Mouse (Mus musculus) kidney, adult 2 months (tissue): ENCODE measurements around the gene Spata9. TPM values are rescaled to one million over a fixed set of nuclear protein-coding genes. Genes with fewer than 3 reads are reported as not detected.
A peak's percentile ranks its signal among the peaks of the same experiment; 100 is the strongest.

Source experiments
- DNase-seq: peaks from one replicate; pipeline ENCODE4 v3.0.0; 2021
- H3K27ac ChIP-seq: fragments of 200-500 bp; 2 replicates; pipeline ENCODE4 v1.5.1; 2012; ENCODE audit warnings: low read depth, low read length, control low read depth, inconsistent platforms; ENCODE audit not compliant: insufficient read depth
- H3K27me3 ChIP-seq: fragments of 200-500 bp; replicated peaks from 2 replicates; pipeline ENCODE4 v1.6.1; 2012; ENCODE audit warnings: mild to moderate bottlenecking, moderate library complexity, low read length, inconsistent platforms; ENCODE audit not compliant: control insufficient read depth, insufficient read depth
- H3K36me3 ChIP-seq: fragments of 200-500 bp; 2 replicates; pipeline ENCODE4 v1.6.1; 2012; ENCODE audit warnings: mild to moderate bottlenecking, moderate library complexity, low read length, inconsistent platforms; ENCODE audit not compliant: control insufficient read depth, insufficient read depth
- H3K4me1 ChIP-seq: fragments of 200-500 bp; 2 replicates; pipeline ENCODE4 v1.6.1; 2011; ENCODE audit warnings: low read length; ENCODE audit not compliant: control insufficient read depth, insufficient read depth
- H3K4me3 ChIP-seq: fragments of 200-500 bp; 2 replicates; pipeline ENCODE4 v1.5.1; 2011; ENCODE audit warnings: mild to moderate bottlenecking, low read depth, low read length, control low read depth; ENCODE audit not compliant: insufficient read depth
- CTCF ChIP-seq: fragments of 200-500 bp; conservative IDR thresholded peaks from 2 replicates; pipeline ENCODE4 v1.5.1; 2011; ENCODE audit warnings: low read depth, mild to moderate bottlenecking, control low read depth, low read length, moderate library complexity, mixed read lengths; ENCODE audit not compliant: insufficient read depth, insufficient read length
- POLR2A ChIP-seq: fragments of 200-500 bp; IDR thresholded peaks from one replicate; pipeline ENCODE4 v1.6.1; 2011; ENCODE audit warnings: low read depth, low read length, control low read depth
- WGBS: fragments of 180-500 bp; shearing (Covaris S2); methylation state at CpG from one replicate; pipeline ENCODE4 v1.1.7; 2018; 5-methylcytosine and 5-hydroxymethylcytosine counted together
- polyA plus RNA-seq: library from polyadenylated mRNA; depleted of rRNA; stranded (reverse); fragments of >200 nt; gene quantifications from 2 replicates; pipeline ENCODE4 v1.2.3, GENCODE M21; 2012

The Spata9 gene
- polyA plus RNA-seq, 1 experiment: not detected

- Histone ChIP-seq H3K27me3 (no peaks in the 10 kb centered on the region), H3K27ac (no peak overlapping the region), H3K4me3 (no peak overlapping the region), H3K4me1 (no peaks in the 10 kb centered on the region; the same call in 1 of the 2 replicates), H3K36me3 (no peaks in the 10 kb centered on the region; the same call in 1 of the 2 replicates)
- peak; percentile 68 for DNase-seq
- TF ChIP-seq CTCF (no peak), POLR2A (no peak)
- 16% methylated on average over 9 of the region's 9 CpGs for WGBS
These were observed 25.4 kb downstream of the Spata9 start for GRCm38 (mm10) chr13:75992169-75993028.

- Histone ChIP-seq H3K4me3 (no peak overlapping the region), H3K27ac (no peak overlapping the region), H3K36me3 (no peaks in the 10 kb centered on the region; the same call in 1 of the 2 replicates), H3K4me1 (no peaks in the 10 kb centered on the region), H3K27me3 (no peaks in the 10 kb centered on the region)
- WGBS: 61% methylated on average over 3 of the region's 3 CpGs
- no peak for DNase-seq
- TF ChIP-seq POLR2A (no peak), CTCF (no peak)
These were observed 36.3 kb downstream of the Spata9 start for GRCm38 (mm10) chr13:76003272-76003671.

GRCm38 (mm10) chr13:76014511-76014910, 47.6 kb downstream of the Spata9 start:
- H3K27ac ChIP-seq: no peak overlapping the region
- no peaks in the 10 kb centered on the region for H3K36me3 ChIP-seq
- 80% methylated on average over 2 of the region's 2 CpGs for WGBS
- H3K4me1 ChIP-seq: peaks cover 6% of the 10 kb centered on the region; the same call in 1 of the 2 replicates
- no peak overlapping the region for H3K4me3 ChIP-seq
- no peak for TF ChIP-seq POLR2A
- DNase-seq: no peak
- H3K27me3 ChIP-seq: no peaks in the 10 kb centered on the region

- Histone ChIP-seq H3K27me3 (no peaks in the 10 kb centered on the region), H3K27ac (no peak overlapping the region), H3K4me3 (peak overlapping the region; percentile 85), H3K36me3 (no peaks in the 10 kb centered on the region), H3K4me1 (peaks cover 6% of the 10 kb centered on the region; the same call in 1 of the 2 replicates)
- no peak for TF ChIP-seq POLR2A
- TF ChIP-seq CTCF: no peak
- WGBS: 47% methylated on average over 4 of the region's 4 CpGs
- no peak for DNase-seq
These were observed 50.5 kb downstream of the Spata9 start for GRCm38 (mm10) chr13:76017465-76017864.

GRCm38 (mm10) chr13:76017974-76018843, 51.3 kb downstream of the Spata9 start, which contains the start of gene Rfesd:
TSS of gene Rfesd (minus strand) at chr13:76018719.
- WGBS: under 1% methylated on average over 50 of the region's 50 CpGs
- peak within 1 kb of the TSS; percentile 85 for H3K4me3 ChIP-seq
- peak within 1 kb of the TSS; percentile 93 for H3K27ac ChIP-seq
- no peaks in the 10 kb centered on the region for H3K36me3 ChIP-seq
- H3K27me3 ChIP-seq: no peaks in the 10 kb centered on the region
- DNase-seq: peak; percentile 99
- peaks cover 6% of the 10 kb centered on the region; the same call in 1 of the 2 replicates for H3K4me1 ChIP-seq
- TF ChIP-seq CTCF (no peak), POLR2A (peak; percentile 93)

GRCm38 (mm10) chr13:76018844-76019400, 52.0 kb downstream of the Spata9 start:
- 35% methylated on average over 5 of the region's 5 CpGs for WGBS
- H3K27ac ChIP-seq: peak overlapping the region; percentile 31; the same call in 1 of the 2 replicates
- no peak for TF ChIP-seq POLR2A
- no peak for TF ChIP-seq CTCF

More at GRCm38 (mm10) chr13:76018844-76019400, 52.0 kb downstream of the Spata9 start:
- H3K4me1 ChIP-seq: peaks cover 6% of the 10 kb centered on the region; the same call in 1 of the 2 replicates
- H3K4me3 ChIP-seq: peak overlapping the region; percentile 85
- no peaks in the 10 kb centered on the region for H3K27me3 ChIP-seq
- no peaks in the 10 kb centered on the region for H3K36me3 ChIP-seq
- no peak for DNase-seq
